Mouse (Mus musculus) kidney, postnatal 36 days (tissue): ENCODE results near the gene Irx2.

Experiments
- DNase-seq, 2 experiments: peaks; one replicate each; pipeline ENCODE4 v3.0.0; 2021 to 2022; ENCODE audit warnings: mixed read lengths in 2 of 2

The Irx2 gene

DNA sequence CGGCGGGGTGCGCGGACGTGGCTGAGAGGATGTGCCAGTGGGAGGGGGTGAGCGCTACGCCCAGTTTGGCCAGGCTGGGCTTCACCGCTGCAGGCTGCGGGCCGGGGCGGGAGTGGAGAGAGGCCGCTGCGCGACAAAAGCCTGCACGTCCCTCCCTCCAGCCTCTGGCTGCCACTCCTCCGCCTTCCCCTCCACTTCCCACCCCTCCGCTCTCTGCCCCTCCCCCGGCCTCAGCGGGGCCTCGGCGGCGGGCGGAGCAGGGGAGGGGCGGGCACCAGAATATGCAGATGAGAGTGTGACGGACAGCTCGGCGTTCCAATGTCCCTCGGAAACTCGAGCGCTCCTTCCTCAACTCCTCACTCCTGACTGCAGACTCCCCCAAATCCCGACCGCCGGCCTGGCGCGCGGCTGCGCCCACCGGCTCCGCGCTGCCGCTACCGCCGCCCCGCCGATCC is at the start of gene Irx2:
Gene Irx2 (plus strand): TSS at position 359 of the 455 bp plus-strand sequence.
- DNase-seq: peak; percentile 81 to 87

DNA sequence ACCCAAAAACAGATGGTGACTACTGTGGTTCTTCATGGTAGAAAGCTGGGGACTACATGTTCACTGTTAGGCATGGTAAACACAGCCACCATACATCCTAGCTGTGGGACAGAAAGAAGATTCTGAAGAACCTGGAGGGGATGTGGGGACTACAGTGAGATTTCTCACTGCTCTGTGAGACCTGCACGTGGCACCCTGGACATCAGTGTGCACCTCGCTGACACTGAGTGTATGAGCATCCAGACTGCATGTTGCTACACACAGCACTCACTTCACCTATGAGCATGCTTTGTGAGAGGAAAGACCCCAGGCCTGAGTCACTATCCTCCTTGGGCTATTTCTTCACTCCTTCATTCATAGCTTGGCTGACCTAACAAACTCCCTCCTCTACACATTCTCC is 47.3 kb upstream of the Irx2 start:
- no peak for DNase-seq

DNA sequence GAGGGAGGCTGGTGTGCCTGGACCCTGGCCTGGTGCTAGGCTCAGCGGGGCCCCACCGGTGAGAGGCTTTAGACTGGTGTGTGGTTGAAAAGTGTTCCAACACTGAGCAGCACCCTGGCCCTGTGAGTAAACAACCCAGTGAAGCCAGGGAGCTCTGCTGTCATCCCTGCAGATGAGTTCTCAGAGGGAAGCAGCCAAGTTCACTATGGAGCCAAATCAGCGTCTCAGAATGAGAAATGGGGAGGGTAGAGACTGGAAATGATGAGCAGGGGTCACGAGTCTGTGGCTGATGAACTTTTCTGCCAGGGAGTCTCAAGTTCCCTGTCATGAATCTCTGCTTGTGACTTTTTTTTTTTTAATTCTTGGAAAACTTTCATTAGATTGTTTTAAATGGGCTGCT is 36.1 kb upstream of the Irx2 start:
- no peak for DNase-seq

DNA sequence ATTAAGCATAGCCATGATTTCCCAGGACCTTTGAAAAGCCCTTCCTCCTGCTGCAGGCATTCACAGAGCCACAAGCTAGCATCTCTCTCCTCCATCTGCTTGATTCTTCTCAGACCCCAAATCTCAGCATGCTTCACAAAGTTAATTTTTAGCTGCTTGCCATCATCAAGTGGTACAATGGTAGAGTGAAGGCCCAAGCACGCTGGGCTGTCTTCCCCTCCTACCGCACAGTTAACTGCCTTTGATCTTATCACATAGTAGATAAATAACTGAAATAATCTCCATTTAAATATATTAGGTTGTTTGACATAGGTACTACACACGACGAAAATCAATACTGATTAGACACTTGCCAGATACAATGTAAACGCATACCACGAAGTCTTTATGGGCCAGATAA is 35.3 kb upstream of the Irx2 start:
- DNase-seq: no peak

DNA sequence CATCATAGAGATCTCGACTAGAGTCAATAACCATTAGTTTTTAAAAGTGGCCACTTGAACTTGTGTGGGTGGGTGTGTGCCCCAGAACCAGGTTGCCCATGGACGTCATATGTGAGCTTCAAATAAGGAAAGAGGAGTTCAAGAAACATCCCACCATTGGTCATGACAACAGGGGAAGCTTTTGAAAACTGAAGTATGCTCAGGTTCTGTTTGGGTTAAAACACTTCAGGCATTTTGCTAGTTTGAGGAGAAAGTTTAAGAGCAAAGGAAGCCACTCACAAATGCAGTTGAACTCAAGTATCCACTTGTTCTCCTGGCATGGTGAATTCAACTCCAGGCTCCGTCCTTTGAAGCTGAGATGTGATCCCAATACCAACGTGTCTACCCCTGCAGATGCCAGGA is 34.9 kb upstream of the Irx2 start:
- DNase-seq: no peak

DNA sequence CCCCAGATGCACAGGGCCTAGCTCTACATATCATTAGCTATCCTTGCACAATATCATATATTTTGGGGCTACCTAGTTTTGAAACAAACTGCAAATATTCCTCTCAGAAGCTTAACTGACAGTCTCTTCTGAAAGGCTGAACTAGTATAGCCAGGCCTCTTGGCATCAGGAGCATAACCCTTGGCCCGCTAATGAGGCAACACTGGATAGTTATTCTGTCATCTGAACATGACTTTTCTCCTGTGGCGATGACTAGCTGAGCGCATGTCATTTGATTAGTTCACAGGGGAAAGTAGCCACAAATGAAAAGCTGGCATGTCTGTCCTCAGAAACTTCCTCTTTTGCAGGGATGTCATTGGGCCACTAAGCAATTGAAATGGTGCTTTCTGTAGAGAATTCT is 29.4 kb upstream of the Irx2 start:
- DNase-seq: no peak

DNA sequence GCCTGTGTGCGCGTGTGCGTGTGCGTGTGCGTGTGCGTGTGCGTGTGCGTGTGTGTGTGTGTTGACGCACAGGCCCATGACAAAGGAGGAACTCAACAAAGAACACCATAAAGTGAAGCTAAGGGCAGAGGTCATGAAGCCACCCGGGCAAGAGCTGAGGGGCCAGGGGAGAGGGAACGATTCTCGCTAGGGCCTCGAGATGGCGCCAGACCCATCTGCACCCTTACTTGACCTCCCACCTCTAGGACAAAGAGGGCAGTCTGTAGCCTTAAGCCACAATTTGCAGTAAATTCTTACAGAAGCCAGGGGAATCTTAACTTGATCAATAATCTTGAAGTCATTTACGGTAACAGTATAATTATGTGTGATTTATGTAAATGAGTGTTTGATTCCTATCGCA is 19.9 kb upstream of the Irx2 start:
- no peak for DNase-seq

DNA sequence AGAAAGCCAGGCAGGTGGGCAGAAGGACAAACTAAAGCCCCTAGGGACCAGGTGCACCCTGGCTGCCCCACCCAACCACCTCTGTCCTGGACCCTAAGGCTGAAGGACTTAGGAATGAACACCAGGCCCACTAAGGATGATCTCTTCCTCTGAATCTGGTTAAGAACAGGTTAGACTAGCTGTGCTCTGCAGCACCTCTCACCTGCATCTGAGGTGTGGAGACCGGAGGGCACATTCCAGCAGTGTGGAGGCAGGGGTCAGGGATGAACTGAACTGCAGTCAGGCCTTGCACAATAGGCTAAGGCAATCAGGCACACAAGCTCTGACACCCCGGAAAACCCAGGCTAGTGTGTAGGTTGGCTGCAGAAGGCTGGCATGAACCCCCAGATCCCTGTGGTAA is 18.3 kb upstream of the Irx2 start:
- no peak for DNase-seq

DNA sequence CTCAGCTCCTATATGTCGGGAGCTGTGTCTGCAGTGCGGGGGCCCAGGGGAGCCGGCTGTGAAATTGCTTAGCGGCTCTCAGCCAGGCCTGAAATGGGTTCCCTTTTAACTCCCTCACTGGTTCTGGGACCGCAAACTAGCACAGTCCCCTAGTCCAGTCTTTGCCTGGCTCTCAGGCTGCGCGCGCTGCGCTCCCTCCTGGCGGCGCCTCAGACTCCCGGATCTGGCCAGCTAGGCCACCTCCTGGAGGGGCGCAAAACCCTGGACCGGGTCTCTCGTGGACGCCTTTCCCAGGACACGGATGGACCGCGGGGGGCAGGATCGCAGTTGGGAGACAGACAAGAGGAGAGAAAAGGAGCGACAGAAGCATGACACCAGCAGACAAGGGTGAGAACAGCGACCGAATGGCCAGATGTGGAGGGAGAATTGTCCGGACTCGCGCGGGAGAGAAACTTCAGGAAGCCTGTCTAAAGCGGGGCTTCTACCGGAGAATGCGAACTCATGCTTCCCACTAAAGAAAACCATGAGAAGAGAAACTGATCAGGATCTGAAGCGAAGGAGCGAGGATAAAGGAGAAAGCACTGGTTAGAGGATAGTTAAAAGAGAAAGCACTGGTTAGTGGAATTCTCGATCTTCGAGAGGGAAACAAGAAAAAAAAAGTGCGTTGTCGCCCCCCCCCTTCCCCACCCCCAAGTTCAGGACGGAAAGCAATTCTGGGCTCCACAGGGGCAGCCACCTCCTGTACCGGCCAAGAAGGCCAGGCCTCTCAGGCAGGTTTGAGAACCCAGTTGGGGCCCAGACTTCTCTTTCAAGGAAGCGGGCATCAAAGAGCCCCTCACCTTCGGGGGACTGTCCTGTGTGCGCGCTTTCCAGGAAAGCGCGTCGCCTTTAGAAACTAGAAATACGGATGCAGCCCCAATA is 4.4 kb upstream of the Irx2 start:
- peak in 1 of 2 experiments; percentile 61 for DNase-seq

DNA sequence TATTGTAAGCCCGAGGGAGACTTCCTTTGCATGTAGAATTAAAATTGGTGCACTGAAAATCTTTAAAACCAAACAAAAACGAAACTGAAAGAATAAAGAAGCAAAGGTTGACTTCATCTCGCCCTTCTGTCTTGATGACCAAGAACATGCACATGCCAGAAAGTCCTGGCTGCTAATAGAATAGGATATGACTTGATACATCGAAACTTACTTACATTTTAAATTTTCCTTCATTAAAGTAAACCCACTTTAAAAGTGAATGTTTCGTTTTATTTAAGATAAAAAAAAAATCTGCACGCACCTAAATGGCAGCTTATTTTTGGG is 3.8 kb upstream of the Irx2 start:
- DNase-seq: no peak

DNA sequence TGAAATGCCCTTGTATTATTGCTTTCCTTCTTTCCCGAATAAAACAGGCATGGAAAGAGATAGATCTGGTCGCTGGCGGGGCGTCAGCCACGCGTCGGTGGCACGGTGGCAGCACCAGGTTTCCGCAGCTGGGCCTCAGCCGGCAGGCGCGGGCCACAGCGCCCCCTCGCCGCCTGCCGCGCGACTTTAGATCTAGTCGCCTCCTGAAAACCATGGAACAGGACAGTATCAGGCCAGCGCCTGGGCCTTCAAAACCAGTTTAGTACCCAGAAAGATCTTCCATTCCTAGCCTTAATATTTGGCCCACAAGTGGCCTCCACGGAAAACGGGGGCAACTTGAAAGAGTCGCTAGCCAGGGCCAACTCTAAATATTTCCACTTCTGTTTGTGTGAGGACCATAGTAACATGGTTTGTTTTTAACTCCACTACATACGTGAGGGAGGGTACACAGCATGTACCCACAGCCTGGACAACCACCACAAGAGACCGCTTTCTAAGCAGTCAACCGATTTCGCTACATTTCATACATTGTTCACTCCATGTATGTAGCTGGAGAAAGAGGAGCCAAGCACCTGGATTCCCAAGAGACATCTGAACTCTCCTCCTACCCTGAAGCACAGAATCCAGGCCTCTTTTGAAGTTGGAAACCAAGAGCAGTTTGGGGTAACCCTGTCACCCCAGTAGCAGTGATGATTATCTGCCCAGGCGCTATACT is 3.2 kb upstream of the Irx2 start:
- peak in 1 of 2 experiments; percentile 65 for DNase-seq

DNA sequence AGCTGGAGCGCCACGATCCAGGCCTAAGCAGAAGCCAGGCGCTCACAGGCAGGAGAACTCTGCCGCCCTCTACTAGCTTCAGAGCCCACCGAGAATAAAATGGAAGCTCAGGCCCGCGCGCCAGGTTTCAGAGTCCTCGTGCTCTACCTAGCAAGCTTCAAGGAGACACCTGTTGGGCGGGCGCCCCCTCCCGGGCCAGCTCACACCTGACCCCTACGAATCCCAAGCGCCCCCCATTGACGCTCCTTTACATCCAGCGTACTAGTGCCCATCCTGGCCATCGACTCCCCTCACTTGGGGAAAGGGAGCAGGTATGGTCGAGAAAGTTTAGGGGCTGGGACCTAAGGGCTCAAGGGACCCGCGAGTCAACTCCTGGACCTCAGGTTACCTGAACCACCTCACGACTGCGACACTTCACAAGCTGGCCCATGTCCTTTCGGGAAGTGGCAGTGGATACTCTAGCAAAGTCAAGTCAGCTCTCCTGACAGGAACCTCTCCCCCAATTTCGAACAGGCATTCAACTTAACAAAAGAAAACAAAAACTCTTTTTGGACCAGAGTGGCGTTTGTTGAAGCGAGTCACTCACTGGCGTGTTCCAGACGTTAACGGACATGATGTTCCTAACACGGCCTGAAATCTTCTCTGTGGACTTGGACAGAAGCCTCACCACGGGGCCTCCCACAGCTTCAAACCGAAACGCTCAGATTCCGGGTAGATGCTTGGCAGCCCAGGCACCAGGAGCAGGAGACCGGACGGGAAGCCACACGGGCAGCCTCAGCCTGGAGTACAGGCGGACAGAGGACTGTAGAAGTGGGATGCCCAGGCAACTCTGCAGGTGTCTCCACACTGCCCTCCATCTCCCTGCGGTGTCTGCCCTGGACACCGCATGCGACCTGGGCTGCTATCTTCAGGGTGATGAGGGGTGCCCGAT is 964 bp upstream of the Irx2 start:
- peak; percentile 58 to 81 for DNase-seq

DNA sequence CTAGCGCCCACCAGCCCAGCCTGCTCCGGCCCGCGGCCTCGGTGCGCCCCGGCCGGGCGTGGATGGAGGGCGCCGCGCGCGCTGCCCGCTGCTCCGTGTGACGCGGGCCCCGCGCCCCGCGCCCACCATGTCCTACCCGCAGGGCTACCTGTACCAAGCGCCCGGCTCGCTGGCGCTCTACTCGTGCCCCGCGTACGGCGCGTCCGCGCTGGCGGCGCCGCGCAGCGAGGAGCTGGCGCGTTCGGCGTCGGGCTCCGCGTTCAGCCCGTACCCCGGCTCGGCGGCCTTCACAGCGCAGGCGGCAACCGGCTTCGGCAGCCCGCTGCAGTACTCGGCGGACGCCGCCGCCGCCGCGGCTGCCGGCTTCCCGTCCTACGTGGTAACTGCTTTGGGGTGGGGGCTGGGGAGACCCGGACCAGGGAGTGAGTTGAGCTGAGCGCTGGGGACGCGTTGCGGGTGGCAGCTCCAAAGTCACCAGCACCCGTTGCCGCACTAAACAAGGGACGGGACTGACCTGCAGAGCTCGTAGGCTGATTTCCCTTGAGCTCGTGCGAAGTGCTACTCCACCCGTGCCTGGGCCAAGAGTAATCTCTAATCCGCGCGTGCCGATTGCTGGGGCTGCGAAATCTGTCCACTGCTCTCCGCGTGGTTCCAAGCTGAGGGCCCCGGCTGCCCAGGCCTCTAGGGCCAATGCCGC is 463 bp downstream of the Irx2 start:
- DNase-seq: peak in 1 of 2 experiments; percentile 39

DNA sequence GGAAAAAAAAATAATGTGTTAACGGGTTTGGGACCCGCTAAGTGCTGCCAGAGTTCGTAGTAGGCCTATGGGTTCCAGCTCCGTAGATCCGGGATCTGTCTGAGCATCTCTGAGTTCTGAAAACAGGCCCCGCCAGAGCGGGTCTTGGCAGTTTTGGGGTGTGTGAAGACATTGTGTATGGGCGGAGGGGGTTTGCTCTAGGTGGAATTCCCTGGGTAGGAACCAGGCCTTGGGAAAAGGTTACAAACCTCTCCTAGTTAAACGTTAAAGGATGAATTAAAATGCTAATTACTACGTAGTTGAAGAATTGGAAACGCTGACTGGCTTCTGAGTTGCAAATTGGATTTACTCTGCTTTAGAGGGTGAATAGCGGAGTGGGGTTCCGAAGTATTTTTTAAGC is 1.2 kb downstream of the Irx2 start:
- no peak for DNase-seq

DNA sequence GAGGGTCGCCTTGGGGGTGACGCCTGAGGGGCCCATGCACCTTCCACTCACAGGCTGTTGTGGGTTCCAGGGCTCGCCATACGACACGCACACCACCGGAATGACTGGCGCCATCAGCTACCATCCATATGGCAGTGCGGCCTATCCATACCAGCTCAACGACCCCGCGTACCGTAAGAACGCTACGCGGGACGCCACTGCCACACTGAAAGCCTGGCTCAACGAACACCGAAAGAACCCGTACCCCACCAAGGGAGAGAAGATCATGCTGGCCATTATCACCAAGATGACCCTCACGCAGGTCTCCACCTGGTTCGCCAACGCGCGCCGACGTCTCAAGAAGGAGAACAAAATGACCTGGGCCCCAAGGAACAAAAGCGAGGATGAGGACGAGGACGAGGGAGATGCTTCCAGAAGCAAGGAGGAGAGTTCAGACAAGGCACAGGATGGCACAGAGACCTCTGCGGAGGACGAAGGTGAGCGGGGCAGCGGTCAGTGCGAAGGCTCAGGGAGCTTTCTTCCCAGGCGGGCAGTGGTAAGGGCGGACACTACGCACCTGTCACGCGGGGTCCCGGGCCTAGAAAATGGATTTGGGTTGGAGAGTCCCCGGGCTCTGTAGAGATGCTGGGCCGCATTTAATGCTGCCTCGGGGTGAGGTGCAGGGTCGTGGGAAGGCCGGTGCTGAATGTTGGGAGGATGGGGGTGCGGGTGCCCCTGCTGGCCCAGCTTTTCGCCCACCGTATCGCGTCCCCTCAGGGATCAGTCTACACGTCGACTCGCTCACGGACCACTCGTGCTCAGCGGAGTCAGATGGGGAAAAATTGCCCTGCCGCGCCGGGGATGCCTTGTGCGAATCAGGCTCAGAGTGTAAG is 2.1 kb downstream of the Irx2 start:
- DNase-seq: no peak

DNA sequence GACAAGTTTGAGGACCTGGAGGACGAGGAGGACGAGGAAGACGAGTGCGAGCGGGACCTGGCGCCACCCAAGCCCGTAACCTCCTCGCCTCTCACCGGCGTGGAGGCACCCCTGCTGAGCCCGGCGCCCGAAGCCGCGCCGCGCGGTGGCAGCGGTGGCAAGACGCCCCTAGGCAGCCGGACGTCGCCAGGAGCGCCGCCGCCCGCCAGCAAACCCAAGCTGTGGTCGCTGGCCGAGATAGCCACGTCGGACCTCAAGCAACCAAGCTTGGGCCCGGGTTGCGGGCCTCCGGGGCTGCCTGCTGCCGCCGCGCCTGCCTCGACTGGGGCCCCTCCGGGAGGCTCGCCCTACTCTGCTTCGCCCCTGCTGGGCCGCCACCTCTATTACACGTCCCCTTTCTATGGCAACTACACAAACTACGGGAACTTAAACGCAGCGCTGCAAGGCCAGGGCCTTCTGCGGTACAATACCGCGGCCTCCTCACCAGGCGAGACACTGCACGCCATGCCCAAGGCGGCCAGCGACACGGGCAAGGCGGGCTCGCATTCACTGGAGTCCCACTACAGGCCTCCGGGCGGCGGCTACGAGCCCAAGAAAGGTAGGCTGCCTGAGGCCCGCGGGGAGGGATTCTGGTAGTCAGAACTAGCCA is 2.9 kb downstream of the Irx2 start:
- peak in 1 of 2 experiments; percentile 47 for DNase-seq

DNA sequence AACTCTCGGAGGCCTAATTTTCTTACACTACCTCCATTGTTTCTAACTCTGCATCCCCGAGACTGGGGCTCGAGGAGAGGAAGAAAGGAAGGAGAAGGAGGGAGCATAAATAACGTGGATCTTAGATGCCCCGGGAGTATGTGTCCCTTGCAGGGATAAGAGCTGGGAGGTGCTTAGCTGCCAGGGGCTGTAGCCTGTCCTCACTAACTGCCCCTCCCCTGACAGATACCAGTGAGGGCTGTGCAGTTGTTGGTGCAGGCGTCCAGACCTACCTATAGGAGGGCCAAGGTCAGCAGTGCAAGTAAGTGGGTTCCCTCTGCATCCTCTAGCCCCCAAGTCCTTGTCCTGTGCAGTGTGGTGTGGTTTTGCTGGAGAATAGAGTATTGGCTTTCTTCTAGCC is 3.7 kb downstream of the Irx2 start:
- no peak for DNase-seq

DNA sequence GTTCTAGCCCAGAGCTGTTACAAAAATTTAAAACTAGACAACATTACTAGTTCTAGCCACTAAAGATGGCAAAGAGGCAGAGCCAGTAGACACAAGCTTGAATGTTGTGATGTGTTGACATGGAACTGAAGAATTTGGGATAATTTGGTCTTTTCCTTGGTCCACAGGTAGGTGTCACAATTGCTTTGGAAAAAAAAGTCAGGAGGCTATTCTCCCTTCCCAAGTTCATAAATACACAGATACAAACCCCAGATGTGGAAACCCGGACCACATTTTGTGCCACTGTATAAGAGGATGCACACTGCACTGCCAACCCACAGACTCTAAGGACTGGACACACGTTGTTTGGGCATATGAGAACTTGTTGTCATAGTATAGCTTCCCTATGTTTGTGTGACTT is 4.5 kb downstream of the Irx2 start:
- no peak for DNase-seq

DNA sequence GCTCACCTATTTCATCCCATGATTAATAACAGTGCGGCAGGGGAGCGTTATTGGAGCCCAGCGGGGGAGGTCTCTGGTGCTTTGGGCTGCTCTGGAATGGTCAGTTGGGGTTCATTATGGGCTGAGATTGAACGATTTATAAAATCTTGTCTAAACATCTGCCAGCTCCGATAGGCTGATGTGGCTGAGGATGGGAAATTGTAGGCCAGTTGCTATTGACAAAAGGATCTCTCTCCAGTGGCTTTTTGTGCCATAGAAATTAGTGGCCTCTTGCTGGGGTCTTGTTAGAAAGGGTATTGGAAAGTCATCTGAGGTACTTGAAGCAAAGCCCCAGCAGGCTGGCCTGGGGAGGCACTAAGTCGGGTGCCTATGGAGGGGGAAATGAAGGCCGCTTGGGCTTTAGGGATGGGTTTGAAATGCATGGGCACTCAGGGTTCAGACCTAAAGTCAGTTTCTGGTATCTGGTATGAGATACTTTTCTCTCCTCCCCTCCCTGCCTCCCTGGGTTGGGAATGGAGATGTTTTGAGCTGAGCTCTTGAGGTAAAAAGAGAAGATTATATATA is 6.2 kb downstream of the Irx2 start:
- no peak for DNase-seq

DNA sequence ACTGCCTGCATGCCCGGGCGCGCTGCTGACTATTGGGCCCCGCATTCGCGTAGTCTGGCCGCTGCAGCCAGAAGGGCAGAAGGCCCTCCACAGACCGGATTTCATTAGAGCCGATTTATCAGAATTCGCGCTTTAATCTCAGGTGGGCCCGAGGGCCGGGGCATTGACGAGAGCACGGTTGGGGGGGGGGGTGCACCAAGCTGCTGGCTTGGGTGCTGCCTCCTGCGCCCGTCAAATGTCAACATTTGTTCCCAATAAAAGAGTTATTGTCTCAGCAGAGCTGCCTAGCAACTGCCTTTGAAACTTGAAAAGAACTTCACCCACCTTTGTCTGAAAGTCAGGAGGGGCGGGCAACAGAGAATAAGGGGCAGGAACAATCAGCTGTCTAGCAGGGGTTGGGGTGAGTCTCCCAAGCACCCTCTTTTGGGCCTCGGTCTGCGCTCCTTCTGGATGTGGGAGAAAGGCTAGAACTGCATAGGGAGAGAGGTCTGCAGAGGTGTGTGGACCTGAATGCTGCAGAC is 7.8 kb downstream of the Irx2 start:
- DNase-seq: no peak
